Mouse (Mus musculus): ENCODE results near the gene Nmnat2.

The Nmnat2 gene

DNA sequence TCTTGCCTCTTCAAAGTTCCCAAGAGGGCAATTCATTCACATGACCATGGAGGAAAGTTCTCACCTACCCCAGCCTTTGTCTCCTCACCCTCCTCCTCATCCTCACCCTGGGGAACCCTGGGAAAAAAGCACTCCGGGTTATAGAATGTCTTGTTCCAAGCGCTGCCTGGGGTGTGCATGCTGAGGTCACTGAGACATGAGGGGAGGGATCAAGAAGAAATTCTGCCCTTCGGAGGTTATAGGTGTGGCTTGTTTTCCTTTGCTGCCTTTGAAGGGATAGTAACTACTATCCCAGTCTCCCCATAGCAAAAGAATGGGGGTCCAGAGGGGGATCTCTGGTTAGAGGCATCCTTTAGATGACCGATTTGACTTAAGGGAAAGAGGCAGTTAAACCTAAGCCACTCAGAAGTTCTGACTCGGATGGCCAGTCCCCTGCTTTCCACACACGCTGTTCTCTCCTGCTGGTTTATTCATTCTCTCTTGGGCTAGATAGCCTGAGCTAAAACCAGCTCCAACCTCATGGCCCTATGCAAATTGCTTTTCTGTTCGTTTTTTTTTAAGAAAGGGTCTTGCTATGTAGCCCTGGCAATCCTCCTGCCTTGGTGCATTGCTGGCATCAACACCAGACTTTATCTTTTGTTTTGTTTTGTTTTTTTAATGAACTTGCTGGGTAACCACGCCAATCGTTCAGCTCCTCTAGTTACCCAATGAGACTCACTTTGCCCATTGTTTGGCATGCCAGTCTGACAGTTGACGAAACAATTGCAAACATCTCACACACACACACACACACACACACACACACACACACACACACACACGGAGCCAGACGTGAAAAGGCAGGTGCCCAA lies 139.7 kb downstream of the Nmnat2 start:
- DNase-seq, result no peak

DNA sequence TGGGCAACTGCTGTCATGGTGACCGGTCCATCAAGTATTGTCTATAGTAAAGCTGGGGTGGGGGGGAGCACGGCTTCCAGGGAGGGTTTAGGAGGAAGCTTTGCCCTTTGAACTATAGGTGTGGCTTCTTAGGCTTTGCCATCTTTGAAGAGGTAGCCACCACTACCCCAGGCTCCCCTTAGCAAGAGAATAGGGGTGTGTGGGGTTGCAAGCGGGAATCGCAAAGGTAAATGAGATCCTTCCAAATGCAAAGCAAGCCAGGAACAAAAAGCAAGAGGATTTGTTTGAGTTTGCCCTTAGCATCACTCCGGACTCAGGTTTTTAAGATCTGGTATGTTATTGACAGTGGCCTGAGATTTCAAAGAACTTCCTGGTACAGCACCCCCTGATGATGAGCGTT lies 140.5 kb downstream of the Nmnat2 start:
- DNase-seq, result no peak

DNA sequence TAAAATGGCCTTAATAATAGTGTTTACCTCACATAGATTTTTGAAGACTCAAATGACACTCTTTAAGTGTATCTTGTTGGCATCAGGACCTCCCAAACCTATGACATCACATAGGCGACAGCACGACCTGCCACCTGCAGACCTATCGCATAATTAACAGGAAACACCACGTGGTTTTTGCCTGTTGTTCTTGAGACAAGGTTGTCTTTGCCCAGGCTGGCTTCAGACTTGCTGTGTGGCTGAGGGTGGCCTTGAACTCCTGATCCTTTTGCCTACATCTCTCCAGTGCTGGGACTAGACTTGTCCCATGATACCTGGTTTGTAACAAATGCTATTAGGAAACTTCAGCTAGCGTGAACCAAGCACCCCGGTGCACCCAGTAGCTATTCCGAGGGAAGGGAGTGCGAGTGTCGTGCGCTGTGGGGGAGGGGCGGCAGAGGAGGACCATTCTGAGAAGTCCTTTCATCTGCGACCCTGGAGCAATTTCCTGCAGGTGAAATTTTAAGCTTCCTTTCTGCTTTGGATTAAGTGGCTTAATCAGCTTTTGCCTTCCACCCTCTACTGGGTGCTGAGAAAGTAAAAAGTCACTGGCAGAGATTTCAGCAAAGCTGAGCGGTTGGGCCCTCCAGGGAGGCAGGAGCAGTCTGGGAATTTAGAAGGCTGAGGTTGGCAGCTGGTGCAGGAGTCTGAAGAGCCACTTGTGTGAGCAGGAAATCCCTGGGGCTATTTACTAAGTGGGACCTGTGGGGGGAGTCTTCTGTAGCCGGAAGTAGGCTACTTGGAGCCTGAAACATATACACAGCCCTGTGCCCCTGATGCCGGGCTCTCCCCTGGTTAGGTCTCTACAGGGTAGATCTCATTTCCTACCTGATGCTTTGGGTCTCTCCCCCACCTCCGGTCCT lies 141.3 kb downstream of the Nmnat2 start:
- no peak for DNase-seq

GRCm38 (mm10) chr1:153097017-153097675 lies 142.4 kb downstream of the Nmnat2 start:
- no peak for DNase-seq

DNA sequence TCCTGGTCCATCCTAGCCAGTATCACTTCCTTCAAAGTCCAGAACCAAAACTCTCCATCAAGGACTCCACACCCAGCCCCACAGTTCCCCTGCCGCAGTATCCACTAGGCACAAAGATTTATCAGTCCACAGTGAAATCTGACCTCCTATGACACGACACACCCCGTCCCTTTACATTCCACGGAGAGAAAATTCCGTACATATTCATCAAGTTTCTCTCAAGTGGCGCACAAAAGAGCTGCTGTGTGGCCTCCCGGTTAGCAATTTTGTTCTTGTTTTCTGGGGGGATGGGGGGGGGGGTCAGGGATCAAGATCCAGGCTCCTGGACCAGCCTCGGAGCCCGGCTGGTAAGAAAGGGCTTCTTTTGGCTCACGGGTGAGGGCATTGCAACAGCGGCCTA lies 143.8 kb downstream of the Nmnat2 start:
- no peak for DNase-seq

DNA sequence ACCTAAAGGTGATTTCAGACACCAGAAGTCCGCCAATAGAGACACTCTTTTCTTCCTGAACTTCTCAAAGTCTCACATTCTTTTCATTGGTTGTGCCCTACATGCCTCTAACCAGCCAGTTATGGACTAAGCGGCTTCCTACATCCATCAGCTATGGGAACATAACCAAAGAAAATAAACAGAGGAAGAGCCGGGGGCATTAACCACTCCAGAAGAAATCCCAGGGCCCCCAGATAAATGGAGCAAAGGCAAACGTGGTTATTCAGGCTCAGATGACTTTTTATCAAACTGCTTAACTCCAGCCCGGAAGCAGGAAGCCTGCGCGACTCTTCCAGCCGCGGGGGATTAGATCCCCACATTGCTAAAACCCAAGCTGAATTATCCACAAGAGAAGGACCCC lies 146.1 kb downstream of the Nmnat2 start:
- DNase-seq, result no peak

- peak in 1 of 2 experiments; percentile 37 for DNase-seq
These were observed 146.6 kb downstream of the Nmnat2 start for GRCm38 (mm10) chr1:153101327-153101880.

- DNase-seq, result no peak
These were observed 147.7 kb downstream of the Nmnat2 start for GRCm38 (mm10) chr1:153102296-153103185.

DNA sequence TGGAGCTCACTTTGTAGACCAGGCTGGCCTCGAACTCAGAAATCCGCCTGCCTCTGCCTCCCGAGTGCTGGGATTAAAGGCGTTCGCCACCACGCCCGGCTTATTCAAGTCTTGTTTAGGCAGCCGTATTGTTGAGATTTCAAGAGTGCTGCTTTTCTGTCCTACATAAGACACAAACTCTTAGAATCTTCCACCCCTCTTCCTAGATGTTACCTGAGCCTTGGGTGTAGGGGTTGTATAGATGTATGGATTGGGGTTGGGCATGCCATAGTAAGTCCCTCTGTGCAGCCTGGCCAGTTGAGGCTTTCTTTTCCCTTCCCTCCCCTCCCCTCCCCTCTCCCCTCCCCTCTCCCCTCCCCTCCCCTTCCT lies 148.4 kb downstream of the Nmnat2 start:
- no peak for DNase-seq

DNA sequence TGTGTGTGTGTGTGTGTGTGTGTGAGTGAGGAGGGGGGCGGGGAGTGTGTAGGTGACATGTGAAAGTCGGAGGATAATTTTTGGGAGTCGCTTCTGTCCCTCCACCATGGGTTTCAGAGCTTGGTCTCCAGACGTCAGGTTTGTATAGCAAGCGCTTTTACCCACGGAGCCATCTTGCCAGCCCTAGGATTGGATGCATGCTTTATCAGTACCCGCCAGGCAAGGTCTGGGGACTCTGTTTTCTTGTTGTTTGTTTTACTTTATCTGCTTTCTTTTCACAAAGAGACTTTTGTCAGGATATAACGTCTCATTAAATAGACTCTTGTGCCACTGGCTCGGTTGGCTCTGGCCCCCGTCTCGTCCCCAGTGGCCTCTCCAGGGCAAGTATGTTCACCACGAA lies 150.0 kb downstream of the Nmnat2 start:
- DNase-seq, result no peak

GRCm38 (mm10) chr1:153107866-153108265 lies 153.1 kb downstream of the Nmnat2 start:
- no peak for DNase-seq

GRCm38 (mm10) chr1:153109346-153109745 lies 154.6 kb downstream of the Nmnat2 start:
- no peak for DNase-seq

GRCm38 (mm10) chr1:153109836-153110235 lies 155.0 kb downstream of the Nmnat2 start:
- DNase-seq, result no peak

- no peak for DNase-seq
These were observed 156.8 kb downstream of the Nmnat2 start for GRCm38 (mm10) chr1:153111596-153111995.

DNA sequence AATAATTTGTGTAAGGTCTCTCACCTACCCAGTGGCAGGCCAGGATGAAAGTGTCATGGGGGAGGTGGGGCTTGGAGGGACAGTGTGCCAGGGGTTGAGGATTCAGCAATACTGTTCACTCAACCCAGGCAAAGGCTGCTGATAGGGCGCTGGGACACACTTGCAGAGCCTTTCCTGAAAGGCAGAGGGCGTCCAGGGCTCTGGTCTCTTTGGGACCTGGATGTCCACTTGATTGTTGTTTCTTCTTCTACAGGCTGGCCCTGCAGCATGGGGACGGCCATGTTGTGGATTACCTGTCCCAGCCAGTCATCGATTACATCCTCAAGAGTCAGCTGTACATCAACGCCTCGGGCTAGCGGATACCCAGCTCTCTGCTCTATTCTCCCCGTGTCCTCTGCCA lies 160.5 kb downstream of the Nmnat2 start:
- DNase-seq, result no peak

DNA sequence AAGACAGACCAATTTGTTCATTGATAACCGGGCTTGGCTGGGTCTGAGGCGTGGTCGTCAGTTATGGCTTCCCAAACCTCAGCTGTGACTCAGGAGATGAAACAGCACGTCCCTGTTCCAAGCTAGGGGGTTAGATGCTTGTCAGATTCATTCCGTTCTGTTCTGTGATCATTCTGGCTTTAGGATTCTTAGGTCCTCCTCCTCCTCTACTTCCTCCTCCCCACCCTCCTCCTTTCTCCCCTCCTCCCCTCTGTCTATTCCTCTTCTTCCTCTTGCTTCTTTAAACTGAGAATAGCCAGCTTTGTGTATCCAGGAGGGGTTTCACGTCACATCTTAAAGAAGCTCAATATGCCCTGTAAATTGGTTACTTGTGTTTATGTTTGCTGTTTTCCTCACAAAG lies 165.8 kb downstream of the Nmnat2 start:
- no peak for DNase-seq

DNA sequence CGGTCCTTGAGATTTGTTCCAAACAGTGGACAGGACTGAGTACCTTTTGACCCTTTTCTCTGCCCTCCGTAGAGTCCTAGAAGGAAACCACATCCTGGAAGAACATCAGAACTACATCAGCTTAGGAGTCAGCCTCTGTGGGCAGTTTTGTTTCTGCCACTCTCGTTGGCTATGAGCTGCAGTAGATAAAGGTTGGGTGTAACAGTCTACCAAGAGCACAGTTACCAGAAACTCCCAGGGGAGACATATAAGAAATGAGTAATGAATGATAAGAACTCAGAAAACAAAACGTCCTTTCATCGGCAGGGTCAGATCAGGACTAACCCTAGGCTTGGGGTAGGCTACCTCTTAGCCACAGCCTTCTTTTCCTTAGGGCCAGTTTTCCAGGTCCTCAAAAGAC lies 166.5 kb downstream of the Nmnat2 start:
- DNase-seq, result no peak

DNA sequence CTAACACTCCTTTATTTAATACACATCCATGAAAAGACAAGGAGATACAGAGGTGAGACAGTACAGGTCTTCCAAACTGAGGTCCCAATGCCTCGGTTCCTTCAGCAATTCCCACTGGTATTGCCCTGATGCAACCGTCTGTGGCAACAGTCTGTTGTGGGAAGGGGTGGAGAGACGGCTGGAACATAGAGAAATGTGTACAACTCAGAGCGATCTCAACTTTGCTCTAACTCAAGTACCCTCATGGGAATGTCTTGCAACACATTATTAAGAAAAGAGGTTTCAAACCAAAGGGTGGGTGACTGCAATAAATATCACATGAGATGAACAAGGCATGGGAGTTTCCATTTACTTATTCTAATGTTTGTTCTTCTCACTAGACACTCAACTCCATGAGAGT lies 168.0 kb downstream of the Nmnat2 start:
- no peak for DNase-seq

GRCm38 (mm10) chr1:153124502-153124901 lies 169.7 kb downstream of the Nmnat2 start:
- DNase-seq, result no peak

DNA sequence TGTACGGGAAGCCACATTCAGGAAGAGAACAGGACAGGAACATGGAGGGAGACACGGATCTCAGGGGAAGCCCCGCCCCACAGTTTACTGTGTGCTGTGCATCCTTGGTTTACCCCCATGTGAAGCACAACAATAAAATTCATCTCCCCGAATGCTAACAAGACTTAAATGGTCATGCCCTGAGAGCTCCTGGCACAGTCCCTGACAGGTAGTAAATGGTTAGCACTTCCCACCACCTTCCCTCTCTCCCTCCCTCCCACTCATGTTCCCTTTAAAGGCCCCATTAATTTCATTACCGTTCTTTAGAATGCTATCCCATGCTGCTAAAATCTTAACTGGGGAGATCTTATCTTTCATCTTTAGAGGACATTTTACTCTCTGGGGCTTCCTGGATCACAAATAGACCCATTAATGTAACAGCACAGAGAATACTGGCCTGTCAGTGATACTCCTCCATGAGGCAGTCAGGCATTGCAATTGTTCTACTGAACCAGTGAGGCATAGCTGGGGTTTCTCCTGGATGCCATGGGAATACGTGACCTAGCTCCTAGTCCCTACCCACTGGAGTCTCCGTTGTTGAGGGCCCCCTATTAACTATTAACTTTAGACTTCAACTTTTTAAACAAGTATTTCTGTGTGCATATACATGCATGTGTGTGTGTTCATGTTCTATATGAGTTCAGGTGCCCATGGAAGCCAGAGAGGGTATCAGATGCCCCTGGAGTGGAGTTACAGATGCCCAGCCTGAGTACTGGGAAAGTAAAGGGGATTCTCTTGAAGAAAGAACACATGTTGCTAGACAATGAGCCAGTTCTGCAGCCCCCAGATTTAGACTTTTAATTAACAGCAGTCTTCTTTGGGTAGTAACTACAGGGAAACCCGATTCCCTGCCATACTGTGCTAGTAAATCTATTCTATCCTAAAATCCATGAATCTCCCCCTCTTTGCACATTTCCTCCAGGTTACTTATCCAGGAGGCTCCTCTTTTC lies 170.8 kb downstream of the Nmnat2 start:
- no peak for DNase-seq

Data from spleen, adult 18-20 months (tissue).